Mouse (Mus musculus): ENCODE measurements at regions not wholly inside any gene's neighbourhood (a gene's known extent, or its start where the extent isn't known, plus 50 kb on each side); places are given as distances from the start of the nearest gene placed in this dataset.
"Not testable (repeated sequence)": the region's sequence is repeated elsewhere in the genome, so short reads cannot be mapped to it uniquely, and the experiment has no call there.

GRCm38 (mm10) chr17:63704991-63705390 is 157.9 kb upstream of the Fer start:
- DNase-seq (ENCODE audit: low spot score), result no peak

DNA sequence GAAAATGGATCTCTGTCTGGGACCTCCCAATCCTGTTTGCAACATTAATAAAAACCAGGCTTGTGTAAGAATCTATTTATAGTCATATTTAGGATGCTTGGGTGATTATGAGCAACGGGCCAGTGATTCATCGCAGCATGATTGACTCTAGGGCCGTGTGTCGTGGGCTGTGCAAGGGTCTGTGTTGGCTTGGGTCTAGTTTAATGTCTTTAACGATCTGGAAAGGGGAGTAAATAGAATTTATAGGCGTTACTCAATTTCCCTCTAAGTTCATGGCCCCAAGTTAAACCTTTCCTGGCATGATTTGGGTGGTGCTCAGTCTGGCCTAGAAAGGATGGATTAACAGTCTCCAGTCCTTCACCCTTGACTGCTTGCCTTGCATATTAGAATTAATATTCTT is 149.9 kb upstream of the Fer start:
- DNase-seq (ENCODE audit: low spot score), result no peak

DNA sequence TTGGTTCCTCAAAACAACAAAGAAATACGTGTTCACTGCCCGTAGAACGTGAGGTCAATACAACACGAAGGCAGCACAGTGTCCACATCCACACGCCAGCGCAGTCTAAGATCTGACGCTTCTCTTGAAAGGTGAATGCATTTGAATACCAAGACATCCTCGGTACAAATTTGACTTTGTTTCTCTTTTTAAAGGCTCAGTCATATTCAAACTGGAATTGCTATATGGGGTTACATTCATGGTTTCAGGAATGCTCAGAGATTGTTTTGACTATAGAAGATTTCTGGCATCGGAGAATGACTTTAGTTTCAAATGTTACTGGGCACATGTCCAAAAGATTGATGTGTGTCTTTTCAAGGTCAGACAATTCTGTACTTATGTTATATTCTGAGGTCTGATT is 147.2 kb upstream of the Fer start:
- DNase-seq (ENCODE audit: low spot score), result no peak

GRCm38 (mm10) chr17:63716161-63716560 is 146.7 kb upstream of the Fer start:
- DNase-seq (ENCODE audit: low spot score), result no peak

- DNase-seq (ENCODE audit: low spot score), result no peak
Measured at GRCm38 (mm10) chr17:63717051-63717578, 145.7 kb upstream of the Fer start.

DNA sequence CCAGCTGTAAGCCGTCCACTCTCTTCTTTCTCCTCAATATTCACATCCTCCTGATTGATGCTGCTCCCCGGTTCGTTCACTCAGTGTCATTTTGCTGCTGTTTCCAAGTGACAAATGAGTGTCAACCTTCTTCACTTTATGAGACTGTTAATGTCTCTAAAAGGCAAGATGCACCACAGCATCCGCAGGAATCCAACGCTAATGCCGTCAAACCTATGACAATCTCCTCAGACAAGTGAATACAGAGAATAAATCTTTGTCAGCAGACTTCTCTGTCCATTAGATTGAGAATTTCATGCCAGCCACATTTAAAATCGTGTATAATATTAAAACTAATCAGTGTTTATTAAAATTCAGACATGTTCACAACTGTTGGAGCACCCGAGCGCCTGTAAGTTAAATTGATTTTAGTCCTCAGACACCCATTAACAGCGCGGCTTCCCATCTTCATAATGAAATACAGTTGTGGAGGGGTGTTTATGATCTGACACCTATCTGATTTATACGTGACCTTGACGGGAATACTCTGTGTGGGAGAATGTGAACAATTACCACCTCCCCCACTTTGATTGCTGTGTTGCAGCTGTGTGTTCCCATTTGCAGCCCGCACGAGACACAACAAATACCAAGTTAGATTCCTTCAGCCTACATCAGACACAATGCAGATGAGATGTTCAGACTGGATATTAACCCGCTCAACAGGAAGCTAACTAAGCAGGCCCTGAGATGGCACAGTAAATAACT is 143.7 kb upstream of the Fer start:
- DNase-seq (ENCODE audit: low spot score), result no peak

DNA sequence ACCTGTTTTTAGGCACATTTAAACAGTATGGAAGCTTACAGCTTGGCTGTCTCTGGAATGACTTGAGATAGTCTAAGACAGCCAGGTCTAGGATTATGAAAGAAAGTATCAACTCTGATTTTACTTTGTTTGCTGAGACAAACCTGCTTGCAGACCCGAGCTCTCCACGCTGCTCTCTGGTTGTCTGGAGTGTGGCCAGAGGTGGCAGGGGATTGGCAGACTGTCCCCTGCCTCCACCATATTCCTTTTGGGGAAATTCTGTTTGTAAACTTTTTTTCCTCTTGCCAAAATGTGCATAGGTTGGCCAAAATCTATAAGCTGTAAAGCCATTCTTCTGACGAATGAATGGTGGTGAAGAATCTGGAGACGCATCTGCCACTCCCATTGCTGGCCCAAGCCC is 143.1 kb upstream of the Fer start:
- no peak for DNase-seq (ENCODE audit: low spot score)

DNA sequence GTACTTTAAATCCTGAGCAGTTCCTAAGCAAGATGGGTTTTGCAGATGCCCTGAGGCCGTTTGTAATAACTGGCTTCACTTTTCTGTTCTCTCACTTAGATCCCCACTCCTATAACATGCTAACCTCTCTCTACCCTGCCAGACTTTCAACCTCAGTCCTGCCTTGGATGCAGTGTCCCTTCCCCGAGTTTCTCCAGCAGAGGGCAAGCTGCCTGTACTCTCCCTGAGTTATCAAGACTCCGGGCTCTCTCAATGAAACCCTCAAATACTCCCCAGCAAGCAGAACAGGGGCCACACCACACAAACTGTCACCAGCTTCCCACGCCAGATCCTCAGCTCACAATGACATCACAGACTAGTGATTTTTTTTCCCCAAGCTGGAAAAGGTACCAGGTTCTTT is 142.0 kb upstream of the Fer start:
- DNase-seq (ENCODE audit: low spot score), result no peak

GRCm38 (mm10) chr17:63722434-63723004 is 140.3 kb upstream of the Fer start:
- no peak for DNase-seq (ENCODE audit: low spot score)

- DNase-seq (ENCODE audit: low spot score), result no peak
Measured at GRCm38 (mm10) chr17:63738206-63738605, 124.7 kb upstream of the Fer start.

DNA sequence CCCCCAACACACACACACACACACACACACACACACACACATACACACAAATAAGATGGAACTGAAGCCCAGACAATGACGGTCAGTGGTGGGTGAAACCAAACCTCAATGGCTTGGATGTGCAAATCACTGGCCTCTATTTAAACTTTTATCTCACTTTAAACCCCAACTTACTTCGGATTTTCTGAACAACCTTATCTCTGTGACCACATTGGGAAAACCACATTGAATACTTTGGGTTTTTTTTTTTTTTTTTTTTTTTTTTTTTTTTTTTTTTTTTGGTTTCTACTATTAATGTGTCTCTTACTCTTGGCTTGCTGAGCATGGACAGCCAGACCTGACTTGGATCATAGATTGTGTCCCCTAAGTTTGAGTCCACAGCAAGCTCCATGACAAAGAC is 123.2 kb upstream of the Fer start:
- no peak for DNase-seq (ENCODE audit: low spot score)

- not testable (repeated sequence) for DNase-seq (ENCODE audit: low spot score)
Measured at GRCm38 (mm10) chr17:63749257-63749656, 113.6 kb upstream of the Fer start.

GRCm38 (mm10) chr17:63754399-63754798 is 108.5 kb upstream of the Fer start:
- DNase-seq (ENCODE audit: low spot score), result no peak

DNA sequence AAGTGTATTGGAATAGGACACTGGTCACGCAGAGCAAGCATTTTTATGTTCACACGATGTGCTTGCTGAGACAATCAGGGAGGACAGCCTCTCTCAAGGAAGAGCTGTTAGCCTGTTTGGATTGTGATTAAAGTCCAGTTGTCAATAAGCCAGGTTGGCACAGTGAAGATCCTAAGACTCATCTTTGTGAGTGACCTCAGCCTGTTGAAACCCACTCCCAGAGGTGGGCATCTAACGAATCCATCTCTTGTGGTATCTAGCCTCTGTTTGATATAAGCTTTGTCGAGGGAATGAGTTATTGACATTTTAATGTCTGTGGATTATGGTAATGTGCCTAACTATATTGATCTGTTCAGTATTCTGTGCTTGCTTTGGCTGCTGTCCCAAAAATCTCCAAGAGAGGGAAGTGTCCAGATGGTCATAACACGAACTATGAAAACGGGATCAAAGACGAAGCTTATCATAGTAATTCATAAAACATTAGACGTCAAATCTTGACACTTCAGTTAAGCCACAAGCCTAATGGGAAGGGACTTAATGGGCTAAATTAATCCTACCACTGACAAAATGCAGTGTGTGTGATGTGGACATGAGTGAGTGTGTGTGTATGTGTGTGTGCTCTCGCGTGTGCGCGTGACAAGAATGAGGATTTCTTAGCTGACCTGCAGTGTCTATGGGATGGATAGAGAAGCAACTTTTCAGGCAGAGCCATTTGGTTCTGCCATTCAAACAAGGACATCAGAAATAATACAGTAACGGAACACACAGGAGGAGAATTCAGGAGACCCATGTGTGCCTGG is 104.8 kb upstream of the Fer start:
- no peak for DNase-seq (ENCODE audit: low spot score)

- no peak for DNase-seq (ENCODE audit: low spot score)
Measured at GRCm38 (mm10) chr17:63758817-63759404, 104.0 kb upstream of the Fer start.

DNA sequence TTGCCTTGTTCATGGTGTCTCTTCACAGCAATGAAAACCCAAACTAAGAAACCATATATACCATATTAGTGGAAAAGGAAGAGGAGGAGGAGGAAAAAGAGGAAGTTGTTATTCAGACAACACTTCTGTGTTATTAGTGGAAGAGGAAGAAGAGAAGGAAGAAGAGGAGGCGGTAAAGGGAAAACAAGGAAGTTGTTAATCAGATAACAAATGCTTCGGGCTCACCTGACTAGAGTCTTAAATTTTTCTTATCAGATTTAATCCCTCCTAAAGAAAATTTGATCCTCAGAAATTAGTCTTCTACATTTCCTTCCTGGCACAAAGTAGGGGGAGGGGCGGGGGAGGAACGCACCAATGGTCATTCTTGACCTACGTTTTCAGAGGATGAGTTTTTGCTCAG is 101.8 kb upstream of the Fer start:
- no peak for DNase-seq (ENCODE audit: low spot score)

GRCm38 (mm10) chr17:63771111-63771510 is 91.8 kb upstream of the Fer start:
- no peak for DNase-seq (ENCODE audit: low spot score)

GRCm38 (mm10) chr17:63784381-63785116 is 78.3 kb upstream of the Fer start:
- no peak for DNase-seq (ENCODE audit: low spot score)

GRCm38 (mm10) chr17:63786444-63786843 is 76.4 kb upstream of the Fer start:
- peak; percentile 30 for DNase-seq (ENCODE audit: low spot score)

GRCm38 (mm10) chr17:63794352-63794751 is 68.5 kb upstream of the Fer start:
- no peak for DNase-seq (ENCODE audit: low spot score)

DNA sequence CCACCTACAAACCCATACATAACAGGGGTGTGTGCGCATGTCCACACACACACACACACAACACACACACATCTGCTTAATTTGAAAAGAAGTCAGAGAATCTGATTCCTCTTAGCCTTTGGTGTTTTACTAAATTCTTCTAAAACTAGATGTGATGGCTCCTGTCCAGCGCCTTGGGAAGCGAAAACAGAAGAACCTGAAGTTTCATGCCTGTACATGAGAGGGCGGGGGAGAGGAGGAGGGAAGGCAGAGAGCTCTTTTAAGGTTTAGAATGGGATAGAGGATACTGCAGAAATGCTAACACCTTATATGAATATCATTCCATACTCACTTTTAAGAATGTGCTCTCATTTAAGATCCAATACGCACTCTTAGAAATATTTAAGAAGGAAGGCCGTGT is 64.5 kb upstream of the Fer start:
- DNase-seq (ENCODE audit: low spot score), result no peak

DNA sequence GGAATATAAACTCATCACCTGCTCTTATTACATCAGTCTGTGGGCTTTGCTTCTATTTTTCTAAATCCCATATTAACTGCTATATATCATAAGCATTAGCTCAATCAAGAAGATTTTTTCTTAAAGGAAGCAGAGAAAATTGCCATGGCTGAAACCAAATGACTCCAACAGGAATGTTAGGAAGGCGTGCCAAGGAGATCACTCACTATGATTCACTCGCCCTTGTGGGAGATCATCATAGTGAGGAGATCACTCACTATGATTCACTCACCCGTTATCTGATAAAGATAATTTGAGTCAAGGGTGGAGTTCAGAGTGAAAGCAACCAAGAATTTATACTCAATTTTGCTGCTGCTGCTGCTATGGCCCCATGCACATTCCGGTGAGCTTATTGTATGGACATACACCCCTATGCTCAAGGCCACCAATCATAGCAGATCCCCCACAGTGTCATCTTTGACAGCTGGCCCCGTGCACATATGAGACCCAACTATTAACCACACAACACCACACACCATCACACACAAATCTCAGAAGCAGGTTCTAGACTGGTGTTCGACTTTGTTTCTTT is 63.8 kb upstream of the Fer start:
- DNase-seq (ENCODE audit: low spot score), result no peak
